Mouse (Mus musculus) embryonic stem cell, embryonic (primary cell): ENCODE data around the gene Tmem151b.

Source experiments
- CTCF ChIA-PET, 4 experiments: fragments of 300-600 bp in 2 of 4; fragments of 350-600 bp in 2 of 4; sonication (Branson Sonifier 250); formaldehyde crosslinking; loops; one replicate each; lab custom pipeline; 2022; ENCODE audit warnings: inconsistent platforms in 2 of 4; lab: Charles Lee
- POLR2A ChIA-PET, 4 experiments: fragments of 300-600 bp in 2 of 4; fragments of 350-600 bp in 2 of 4; sonication (Branson Sonifier 250); formaldehyde crosslinking; loops; one replicate each; lab custom pipeline; 2022; ENCODE audit warnings: antibody characterized with exemption in 4 of 4, inconsistent platforms in 1 of 4; lab: Charles Lee

Tmem151b gene

DNA sequence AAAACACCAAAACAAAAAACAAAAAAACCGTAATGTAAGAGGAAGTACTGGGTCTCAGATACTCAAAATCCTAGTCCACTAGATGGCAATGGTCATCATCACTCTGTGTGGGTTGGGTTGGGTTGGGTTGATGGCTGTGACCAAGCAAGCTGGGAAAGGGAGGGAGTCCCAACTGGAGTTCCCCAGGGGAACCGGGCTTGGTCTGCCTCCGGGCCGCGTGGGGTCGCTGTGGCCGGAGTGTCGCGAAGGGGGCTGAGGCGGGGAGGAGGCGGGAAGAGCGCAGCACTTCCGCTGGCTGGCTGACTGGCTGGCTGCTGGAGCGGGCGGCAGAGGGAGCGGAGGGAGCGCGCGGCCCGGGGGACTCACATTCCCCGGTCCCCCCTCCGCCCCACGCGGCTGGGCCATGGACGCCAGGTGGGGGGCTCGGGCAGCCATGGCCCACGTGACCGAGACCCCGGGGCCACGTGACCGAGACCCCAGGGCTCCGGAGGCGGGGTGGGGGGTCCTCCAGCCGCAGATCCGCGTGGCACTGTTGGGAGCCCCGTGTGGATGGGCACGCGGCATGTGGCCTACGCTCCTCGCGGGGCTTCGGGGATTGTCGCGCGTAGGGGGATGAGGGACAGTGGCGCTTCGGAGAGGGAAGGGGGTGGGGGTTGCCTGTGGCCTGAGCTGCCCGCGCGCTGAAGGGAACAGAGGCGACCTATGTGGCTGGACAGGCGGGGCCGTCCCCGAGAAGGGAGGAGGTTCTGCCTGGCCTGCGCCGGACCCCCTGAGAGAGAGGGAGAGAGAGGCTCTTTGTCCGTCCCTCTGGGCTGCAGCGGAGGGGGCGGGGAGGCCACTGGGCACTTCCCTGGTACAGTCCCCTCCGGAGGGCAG is 14.4 kb upstream of the Tmem151b start, which contains the start of gene Slc35b2:
TSS of gene Slc35b2 (plus strand) at position 220 of the 876 bp plus-strand sequence.
- ChIA-PET POLR2A (interaction anchor here (0.6 to 28.4 kb wide), 55 partner anchors 8 to 989 kb away, joined by 3 to 605 read pairs (median 4); partner anchors contain the start of genes Hsp90ab1 (in 4 of the 4), Aars2 (in 3 of the 4), Mymx (in 2 of the 4) and Nfkbie (in 2 of the 4)), CTCF (interaction anchor here (0.5 to 3.5 kb wide), 50 partner anchors 8 to 856 kb away, joined by 3 to 21 read pairs (median 5); partner anchors contain the start of genes Nfkbie (in 4 of the 4), Aars2 (in 2 of the 4), Spats1 (in 2 of the 4) and Hsp90ab1 (in 1 of the 4))

DNA sequence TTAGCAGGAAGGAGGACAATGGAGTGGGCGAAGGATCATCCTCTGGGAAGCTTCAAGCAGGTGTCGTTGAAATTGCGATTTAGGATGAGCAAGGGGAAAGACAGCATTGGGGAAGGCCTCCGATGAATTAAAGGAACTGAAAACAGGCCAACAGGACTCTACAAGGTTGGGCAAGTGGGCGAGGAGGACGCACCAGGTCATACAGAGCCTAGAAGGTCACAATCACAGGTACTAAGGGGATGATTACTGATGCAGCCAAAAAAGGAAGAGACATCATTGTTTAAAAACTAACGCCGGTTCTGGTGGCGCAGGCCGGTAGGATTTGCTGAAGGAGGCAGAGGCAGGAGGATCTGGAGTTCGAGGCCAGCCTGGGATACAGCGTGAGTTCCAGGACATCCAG is 13.7 kb upstream of the Tmem151b start:
- CTCF ChIA-PET: interaction anchor here (0.5 to 3.5 kb wide), 40 partner anchors 8 to 856 kb away, joined by 3 to 21 read pairs (median 5); partner anchors contain the start of genes Nfkbie (in 4 of the 4), Aars2 (in 2 of the 4), Spats1 (in 2 of the 4) and Hsp90ab1 (in 1 of the 4)
- POLR2A ChIA-PET: interaction anchor here (0.6 to 28.4 kb wide), 41 partner anchors 8 to 990 kb away, joined by 3 to 605 read pairs (median 4); partner anchors contain the start of genes Hsp90ab1 (in 4 of the 4), Aars2 (in 2 of the 4), Nfkbie (in 2 of the 4) and Cdc5l (in 1 of the 4)

DNA sequence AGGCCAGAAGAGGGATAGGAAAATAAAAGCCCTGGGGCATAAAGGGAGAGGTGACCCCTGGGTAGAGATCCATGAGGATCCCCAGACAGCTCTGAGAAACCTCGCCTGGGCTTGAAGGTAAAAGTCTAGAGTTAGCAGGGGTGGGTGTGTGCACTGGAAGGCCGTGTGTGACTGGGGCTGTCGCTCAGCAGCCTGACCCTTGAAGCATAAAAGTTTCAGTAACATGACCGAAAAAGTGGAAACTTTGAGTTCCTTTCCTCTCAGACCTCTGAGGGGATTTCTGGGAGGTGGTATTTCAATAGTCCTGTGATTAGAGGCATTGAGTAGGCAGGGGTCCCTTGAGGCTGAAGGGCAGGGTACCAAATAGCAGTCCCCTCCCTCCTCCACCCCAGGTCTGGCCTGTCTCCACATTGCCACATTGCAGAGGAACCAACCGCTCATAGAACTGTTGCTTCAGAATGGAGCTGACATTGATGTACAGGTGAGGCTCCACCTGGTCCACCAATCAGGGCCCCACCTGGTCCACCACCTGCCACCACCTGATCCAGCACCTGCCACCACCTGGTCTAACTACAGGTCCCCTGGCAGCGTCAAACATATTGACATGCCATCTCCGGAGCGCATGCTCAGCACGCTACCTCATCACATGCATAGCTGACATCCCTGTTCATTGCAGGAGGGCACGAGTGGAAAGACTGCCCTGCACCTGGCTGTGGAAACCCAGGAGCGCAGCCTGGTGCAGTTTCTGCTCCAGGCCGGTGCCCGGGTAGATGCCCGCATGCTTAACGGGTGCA is 10.5 kb upstream of the Tmem151b start:
- ChIA-PET CTCF (interaction anchor here in 2 of 4 experiments (0.6 to 1.1 kb wide), 4 partner anchors 44 to 176 kb away, joined by 3 to 5 read pairs (median 4); no protein-coding TSS in a partner anchor), POLR2A (interaction anchor here (0.6 to 28.4 kb wide), 8 partner anchors 10 to 1866 kb away, joined by 3 to 605 read pairs (median 6); partner anchors contain the start of gene Hsp90ab1 (in 4 of the 4))

DNA sequence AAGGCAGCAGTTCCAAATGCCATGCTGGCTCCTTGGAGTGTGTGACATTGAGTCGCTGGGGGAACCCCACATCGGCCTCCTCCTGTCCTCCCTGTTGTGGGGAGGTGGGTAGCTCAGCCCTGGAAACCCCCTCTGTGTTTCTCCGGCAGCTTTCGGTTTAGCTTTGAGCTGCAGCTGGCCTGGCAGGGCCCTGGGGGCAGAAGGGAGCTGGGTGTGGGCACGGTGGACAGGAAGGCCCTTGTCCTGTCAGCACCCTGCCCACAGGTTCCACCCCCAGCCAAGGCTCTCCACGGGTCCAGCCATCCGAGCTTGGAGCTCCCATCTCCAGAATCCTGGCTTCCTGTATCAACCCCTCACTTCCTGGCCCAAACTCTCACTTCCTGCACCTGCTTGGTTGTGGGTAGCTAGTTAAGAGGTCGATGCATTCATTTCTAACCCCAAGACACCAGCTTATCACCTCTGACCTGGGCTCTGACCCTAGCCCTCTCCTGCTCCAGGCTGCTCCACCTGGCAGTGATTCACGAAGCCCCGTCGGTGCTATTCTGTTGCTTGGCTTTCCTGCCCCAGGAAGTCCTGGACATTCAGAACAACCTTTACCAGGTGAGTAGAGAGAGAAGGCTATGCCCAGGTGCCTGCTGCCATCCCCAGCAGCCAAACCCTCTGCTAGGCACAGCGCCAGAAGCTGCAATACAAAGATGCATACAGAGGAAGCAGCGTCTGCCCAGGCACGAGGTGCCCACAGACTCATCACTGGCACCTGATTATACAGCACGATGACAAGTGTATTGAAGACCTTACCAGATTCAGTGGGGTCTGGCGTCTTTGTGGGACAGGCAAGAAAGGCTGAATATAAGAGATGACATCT is 8.8 kb upstream of the Tmem151b start:
- ChIA-PET POLR2A (interaction anchor here (0.6 to 28.4 kb wide), 19 partner anchors 8 to 595 kb away, joined by 3 to 605 read pairs (median 4); partner anchors contain the start of genes Hsp90ab1 (in 4 of the 4), Cdc5l (in 2 of the 4), Mad2l1bp (in 1 of the 4) and Spats1 (in 1 of the 4)), CTCF (interaction anchor here (0.5 to 1.6 kb wide), 11 partner anchors 9 to 1147 kb away, joined by 3 to 12 read pairs (median 4); no protein-coding TSS in a partner anchor)

DNA sequence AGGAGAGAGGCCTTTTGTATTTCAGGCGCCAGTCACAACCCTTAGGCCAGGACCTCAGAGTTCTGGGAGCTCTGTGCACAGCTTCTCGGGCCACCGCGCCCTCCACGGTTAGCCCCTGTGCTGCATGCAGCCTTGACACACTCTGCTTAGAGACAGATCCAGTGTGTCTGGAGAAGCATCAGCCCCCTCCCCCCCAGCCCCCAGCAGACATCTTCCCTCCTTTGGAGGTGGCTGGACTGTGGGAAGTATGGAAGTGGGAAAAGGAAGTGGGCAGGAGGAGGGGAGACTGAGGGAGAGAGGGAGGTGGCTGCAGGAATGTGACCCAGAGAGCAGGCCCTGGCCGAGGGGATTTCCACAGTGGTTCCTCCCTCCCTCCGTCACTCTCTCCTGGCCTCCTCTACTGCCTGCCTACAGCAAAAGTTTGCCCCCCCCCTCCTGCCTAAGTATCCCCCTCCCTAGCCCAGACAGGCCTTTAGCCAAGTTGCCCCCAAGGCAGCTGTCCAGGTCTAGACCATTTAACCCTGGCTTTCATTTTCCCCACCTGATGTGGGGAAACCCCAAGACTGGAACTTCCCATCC is 7.9 kb upstream of the Tmem151b start:
- ChIA-PET POLR2A (interaction anchor here (0.6 to 28.4 kb wide), 27 partner anchors 9 to 596 kb away, joined by 3 to 605 read pairs (median 4); partner anchors contain the start of genes Hsp90ab1 (in 3 of the 4), Cdc5l (in 2 of the 4), Aars2 (in 1 of the 4) and Mad2l1bp (in 1 of the 4)), CTCF (interaction anchor here (0.5 to 1.6 kb wide), 13 partner anchors 9 to 1148 kb away, joined by 3 to 12 read pairs (median 4); no protein-coding TSS in a partner anchor)

DNA sequence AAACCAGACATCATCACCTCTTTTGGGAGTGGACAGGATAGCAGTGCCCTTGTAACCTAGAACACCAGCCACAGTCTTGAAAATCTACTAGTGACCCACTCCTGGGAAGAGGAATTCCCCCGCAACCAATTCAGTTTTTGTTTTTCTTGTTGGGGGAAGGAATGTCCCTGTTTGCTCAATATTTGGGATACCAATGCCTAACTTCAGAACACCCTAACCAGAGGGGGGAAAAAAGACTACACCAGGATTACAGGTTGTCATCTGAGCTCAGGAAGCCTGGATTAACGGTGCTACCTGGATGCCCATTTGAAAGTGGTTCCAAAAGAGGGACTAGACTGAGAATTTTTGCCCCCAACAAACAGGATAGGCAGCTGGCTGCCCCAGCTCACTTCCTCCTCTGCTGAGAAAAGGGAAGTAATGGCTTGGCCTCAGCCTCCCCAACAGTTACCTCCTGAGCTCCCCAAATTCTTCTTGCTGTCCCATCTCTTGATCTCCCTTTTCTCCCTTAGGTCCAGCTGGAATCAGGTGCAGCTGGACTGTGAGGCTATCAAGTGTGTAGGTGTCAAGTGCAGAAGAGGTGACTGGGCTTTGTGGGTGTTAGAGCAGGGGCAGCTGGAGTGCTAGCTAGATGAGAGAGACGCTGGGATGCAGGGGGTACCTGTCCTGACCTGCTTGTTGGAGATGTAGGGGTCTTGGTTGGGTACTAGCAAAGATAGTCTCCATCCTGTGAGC is 7.2 kb upstream of the Tmem151b start:
- POLR2A ChIA-PET: interaction anchor here (0.7 to 28.4 kb wide), 27 partner anchors 10 to 124 kb away, joined by 3 to 605 read pairs (median 4); partner anchors contain the start of genes Hsp90ab1 (in 3 of the 4), Cdc5l (in 2 of the 4), Aars2 (in 1 of the 4) and Spats1 (in 1 of the 4)
- CTCF ChIA-PET: interaction anchor here (0.8 to 2.3 kb wide), 8 partner anchors 8 to 106 kb away, joined by 3 to 7 read pairs (median 3); no protein-coding TSS in a partner anchor

DNA sequence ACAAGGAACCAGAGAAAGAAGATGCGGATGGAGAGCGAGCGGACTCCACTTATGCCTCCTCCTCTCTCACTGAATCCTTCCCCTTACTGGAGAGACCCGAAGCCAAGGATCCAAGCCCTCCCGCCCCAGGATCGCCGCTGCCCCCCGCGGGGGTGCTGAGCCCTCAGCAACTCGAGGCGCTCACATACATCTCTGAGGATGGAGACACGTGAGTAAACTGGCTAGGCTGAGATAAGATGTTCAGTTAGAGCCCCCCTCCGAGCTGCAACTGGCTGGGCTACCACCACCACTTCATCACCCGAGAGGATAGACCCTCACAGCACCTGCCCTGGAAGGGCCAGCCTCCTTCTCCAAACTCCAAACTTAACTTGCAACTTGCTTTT is 6.6 kb upstream of the Tmem151b start:
- POLR2A ChIA-PET: interaction anchor here (0.7 to 28.4 kb wide), 40 partner anchors 8 to 151 kb away, joined by 3 to 605 read pairs (median 5); partner anchors contain the start of genes Hsp90ab1 (in 3 of the 4), Aars2 (in 2 of the 4), Cdc5l (in 2 of the 4) and Slc35b2 (in 2 of the 4)
- CTCF ChIA-PET: interaction anchor here (0.5 to 2.3 kb wide), 22 partner anchors 8 to 117 kb away, joined by 3 to 7 read pairs (median 4); partner anchors contain the start of genes Slc35b2 (in 3 of the 4) and Aars2 (in 1 of the 4)

DNA sequence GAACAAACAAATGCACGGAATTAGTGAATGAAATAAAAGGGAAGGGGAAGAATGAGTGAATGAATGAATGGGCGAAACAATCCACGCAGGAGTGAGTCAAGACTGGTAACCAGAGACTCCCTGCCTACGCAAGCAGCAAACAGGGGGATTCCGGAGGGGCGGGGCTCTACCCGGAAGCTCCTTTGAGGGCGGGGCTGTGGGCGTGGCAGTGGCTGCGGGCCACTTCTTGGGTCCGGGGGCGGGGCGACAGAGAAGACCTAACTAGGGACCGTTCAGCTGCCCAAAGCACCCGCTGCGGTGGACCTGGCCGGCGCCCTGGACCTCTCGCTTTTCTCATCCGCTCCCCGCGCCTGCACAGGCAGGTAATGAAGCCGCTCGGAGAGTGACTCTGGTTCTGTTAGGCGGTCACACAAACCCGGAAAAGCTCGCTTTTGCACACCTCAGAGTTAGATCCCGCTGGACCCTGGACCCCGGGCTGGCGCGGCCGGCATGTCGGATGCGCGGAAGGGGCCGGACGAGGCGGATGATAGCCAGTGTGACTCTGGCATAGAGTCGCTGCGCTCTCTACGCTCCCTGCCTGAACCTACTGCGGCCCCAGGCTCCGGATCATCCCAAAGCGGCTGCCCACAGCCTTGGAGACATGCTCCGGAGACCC is 6.1 kb upstream of the Tmem151b start, which contains the start of gene Nfkbie:
TSS of gene Nfkbie (plus strand) at position 252 of the 655 bp plus-strand sequence.
- POLR2A ChIA-PET: interaction anchor here (0.6 to 28.4 kb wide), 35 partner anchors 8 to 151 kb away, joined by 3 to 605 read pairs (median 5); partner anchors contain the start of genes Hsp90ab1 (in 3 of the 4), Aars2 (in 2 of the 4), Slc35b2 (in 2 of the 4) and Cdc5l (in 1 of the 4)
- CTCF ChIA-PET: interaction anchor here (0.5 to 2.3 kb wide), 27 partner anchors 8 to 1819 kb away, joined by 3 to 7 read pairs (median 4); partner anchors contain the start of genes Slc35b2 (in 4 of the 4), Aars2 (in 1 of the 4), Hsp90ab1 (in 1 of the 4) and Tcte1 (in 1 of the 4)

DNA sequence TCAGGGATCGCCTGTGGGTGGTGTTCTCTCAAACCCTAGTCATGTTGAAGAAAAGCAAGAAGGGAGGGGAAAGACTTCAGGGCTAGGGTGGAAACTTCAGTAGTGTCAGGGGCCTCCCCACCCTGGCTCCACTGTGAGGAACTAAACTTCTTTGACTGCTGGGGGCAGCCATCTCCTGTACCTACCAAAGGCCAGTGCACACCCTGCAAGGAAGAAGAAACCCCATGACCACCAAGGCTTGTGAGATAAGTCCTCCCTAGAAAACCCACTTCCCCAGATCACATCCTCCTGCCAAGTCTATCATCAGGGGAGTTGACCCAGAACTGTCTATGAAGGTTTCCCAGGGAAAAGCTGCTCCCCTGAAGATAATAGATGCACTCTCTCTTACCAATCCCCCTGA is 4.9 kb upstream of the Tmem151b start:
- POLR2A ChIA-PET: interaction anchor here in 2 of 4 experiments (1.3 to 28.4 kb wide), 11 partner anchors 10 to 121 kb away, joined by 3 to 605 read pairs (median 9); partner anchors contain the start of genes Aars2 (in 1 of the 2), Cdc5l (in 1 of the 2), Hsp90ab1 (in 1 of the 2) and Slc35b2 (in 1 of the 2)
- CTCF ChIA-PET: interaction anchor here in 2 of 4 experiments (0.5 to 2.3 kb wide), 6 partner anchors 10 to 76 kb away, joined by 3 to 7 read pairs (median 4); partner anchors contain the start of gene Slc35b2 (in 1 of the 2)

DNA sequence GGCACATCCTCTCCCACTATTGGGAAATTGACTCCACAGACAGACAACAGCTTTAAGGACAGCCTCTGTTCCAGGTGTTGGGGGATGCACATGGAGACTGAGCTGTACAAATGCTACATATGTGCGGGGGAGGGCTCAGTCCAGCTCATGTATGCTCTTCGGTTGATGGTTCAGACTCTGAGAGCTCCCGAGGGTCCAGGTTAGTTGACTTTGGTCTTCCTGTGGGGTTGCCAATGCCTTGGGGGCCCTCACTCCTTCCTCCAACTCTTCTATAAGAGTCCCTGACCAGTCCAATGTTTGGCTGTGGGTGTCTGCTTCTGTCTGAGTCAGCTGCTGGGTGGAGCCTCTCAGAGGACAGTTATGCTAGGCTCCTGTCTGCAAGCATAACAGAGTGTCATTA is 3.6 kb upstream of the Tmem151b start:
- CTCF ChIA-PET: interaction anchor here in 2 of 4 experiments (0.6 to 1.5 kb wide), 11 partner anchors 12 to 1879 kb away, joined by 3 to 8 read pairs (median 3); partner anchors contain the start of gene Aars2 (in 1 of the 2)
- POLR2A ChIA-PET: interaction anchor here in 3 of 4 experiments (0.6 to 28.4 kb wide), 10 partner anchors 9 to 79 kb away, joined by 3 to 605 read pairs (median 7); partner anchors contain the start of genes Hsp90ab1 (in 2 of the 3) and Spats1 (in 2 of the 3)

DNA sequence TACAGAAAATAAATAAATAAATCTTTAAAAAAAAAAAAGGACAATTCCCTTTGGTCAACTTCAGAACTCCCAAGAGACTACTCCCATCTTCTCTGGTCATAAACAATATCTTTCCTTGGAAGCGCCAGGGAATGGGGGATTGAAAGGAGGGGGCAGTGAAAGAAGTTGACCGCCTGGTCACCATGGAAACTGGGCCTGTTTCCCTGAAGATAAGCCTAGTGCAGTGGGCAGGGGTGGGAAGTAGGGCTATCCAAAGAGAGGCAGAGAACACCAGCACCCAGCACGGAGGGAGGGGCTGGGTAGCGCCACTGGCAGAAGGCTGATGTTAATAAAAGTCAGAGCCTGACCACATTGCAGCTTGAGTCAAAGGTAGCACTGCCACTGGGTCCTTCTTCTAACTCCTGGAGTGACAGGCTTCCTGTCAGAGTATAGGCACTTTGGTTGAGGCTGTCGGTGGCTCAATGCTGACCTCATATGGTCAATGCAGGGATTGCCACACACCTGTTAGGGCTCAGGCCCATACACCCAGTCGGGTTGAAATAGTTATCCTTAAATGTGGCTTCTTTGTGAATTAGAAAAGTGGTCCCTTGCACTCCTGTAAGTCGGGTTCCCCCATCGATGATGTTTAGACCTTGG is 2.5 kb upstream of the Tmem151b start:
- ChIA-PET CTCF (interaction anchor here (0.6 to 1.5 kb wide), 17 partner anchors 9 to 89 kb away, joined by 3 to 8 read pairs (median 3); partner anchors contain the start of gene Aars2 (in 1 of the 4)), POLR2A (interaction anchor here in 3 of 4 experiments (0.6 to 28.4 kb wide), 14 partner anchors 12 to 122 kb away, joined by 3 to 605 read pairs (median 4); partner anchors contain the start of genes Hsp90ab1 (in 2 of the 3), Spats1 (in 2 of the 3) and Tcte1 (in 1 of the 3))

DNA sequence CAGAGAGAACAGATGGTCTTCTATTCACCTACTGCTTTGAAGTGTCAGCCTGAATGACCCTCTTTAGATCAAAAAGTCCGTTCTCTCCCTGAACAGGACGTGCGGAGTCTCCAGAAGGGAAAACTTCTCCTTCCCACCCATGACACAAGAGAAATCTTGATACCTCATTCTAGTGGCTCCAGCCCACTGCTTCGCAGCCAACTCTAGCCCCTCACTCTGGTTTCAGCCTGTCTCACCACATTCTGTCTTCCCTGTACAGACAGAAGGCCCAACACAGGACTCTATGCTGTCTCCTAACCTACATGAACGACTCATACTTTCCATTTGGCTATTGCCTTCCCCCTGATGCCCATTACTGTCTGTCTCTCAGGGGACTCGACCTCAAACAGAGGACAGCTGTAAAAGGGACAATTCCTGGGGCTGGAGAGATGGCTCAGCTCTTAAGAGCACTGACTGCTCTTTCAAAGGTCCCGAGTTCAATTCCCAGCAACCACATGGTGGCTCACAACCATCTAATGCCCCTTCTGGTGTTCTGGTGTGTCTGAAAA is 1.8 kb upstream of the Tmem151b start:
- CTCF ChIA-PET: interaction anchor here (0.6 to 3.8 kb wide), 14 partner anchors 8 to 300 kb away, joined by 3 to 41 read pairs (median 4); no protein-coding TSS in a partner anchor
- POLR2A ChIA-PET: interaction anchor here (0.5 to 28.4 kb wide), 15 partner anchors 13 to 348 kb away, joined by 3 to 605 read pairs (median 4); partner anchors contain the start of genes Hsp90ab1 (in 2 of the 4), Spats1 (in 2 of the 4) and Tcte1 (in 1 of the 4)
